In genomic region chr5:65074693-65075092, GRCm38 (mm10) we compare ENCODE assay signal across 12 mouse cellular contexts. TPM values are rescaled to one million over a fixed set of nuclear protein-coding genes. Genes with fewer than 3 reads are reported as not detected.
DNase-seq lines count a peak whose midpoint lies in the region; ATAC-seq lines count a peak whose summit lies in the region.
"Had no signal": no experiment of that assay in that cellular context is flagged by ENCODE, and none has a peak within 500 bp of the region (broad histone marks: within the 10 kb centered on the region; RNA-seq: fewer than 3 reads in every experiment).

No protein-coding gene starts in this region.

- no peak overlapping the region for H3K9ac ChIP-seq in kidney, embryonic 16.5 days (replicated peaks; ENCODE audit: low read length)
- H3K9ac ChIP-seq in intestine, embryonic 15.5 days = no peak overlapping the region
- H3K9ac ChIP-seq: liver, embryonic 13.5 days; stomach, embryonic 15.5 days had no signal

- no peaks in the 10 kb centered on the region for H3K9me3 ChIP-seq in kidney, embryonic 16.5 days (ENCODE audit: low read length)
- no peaks in the 10 kb centered on the region for H3K9me3 ChIP-seq in intestine, embryonic 15.5 days
- no peaks in the 10 kb centered on the region for H3K9me3 ChIP-seq in midbrain, embryonic 10.5 days (replicated peaks)
- H3K9me3 ChIP-seq: liver, embryonic 13.5 days; stomach, embryonic 15.5 days had no signal

- ATAC-seq in kidney, embryonic 16.5 days (ENCODE audit: low FRiP score, low TSS enrichment) = no peak
- ATAC-seq in intestine, embryonic 15.5 days = 0 out of 2 replicates have a peak, but pooled peaks have one; percentile 31
- ATAC-seq: forebrain, embryonic 16.5 days had no signal

- no peak overlapping the region for H3K4me2 ChIP-seq in kidney, embryonic 16.5 days (replicated peaks; ENCODE audit: low read depth, low read length)
- no peak overlapping the region for H3K4me2 ChIP-seq in intestine, embryonic 15.5 days (replicated peaks)
- H3K4me2 ChIP-seq: liver, embryonic 13.5 days; stomach, embryonic 15.5 days had no signal

- peak; percentile 29 to 34 for DNase-seq in adrenal gland, postnatal 36 days
- DNase-seq in adrenal gland, adult 8-10 months = no peak
- peak; percentile 17 for DNase-seq in kidney, postnatal 14 days
- peak; percentile 39 for DNase-seq in cerebellum, adult 11 months
- no peak for DNase-seq in right cerebral cortex, postnatal 14 days
- DNase-seq in midbrain, embryonic 10.5 days (ENCODE audit: low spot score) = no peak
- DNase-seq: liver, embryonic 13.5 days had no signal

- H3K4me3 ChIP-seq in kidney, embryonic 16.5 days (ENCODE audit: low read length) = no peak overlapping the region
- no peak overlapping the region for H3K4me3 ChIP-seq in intestine, embryonic 15.5 days (replicated peaks)
- H3K4me3 ChIP-seq in midbrain, embryonic 10.5 days = no peak overlapping the region
- H3K4me3 ChIP-seq: liver, embryonic 13.5 days; stomach, embryonic 15.5 days had no signal

- no peak overlapping the region for H3K27ac ChIP-seq in kidney, embryonic 16.5 days (ENCODE audit: low read length)
- H3K27ac ChIP-seq in intestine, embryonic 15.5 days = no peak overlapping the region
- no peak overlapping the region for H3K27ac ChIP-seq in midbrain, embryonic 10.5 days (replicated peaks)
- H3K27ac ChIP-seq: liver, embryonic 13.5 days; stomach, embryonic 15.5 days had no signal

- H3K36me3 ChIP-seq in kidney, embryonic 16.5 days (ENCODE audit: insufficient read depth, low read length) = no peaks in the 10 kb centered on the region
- H3K36me3 ChIP-seq in intestine, embryonic 15.5 days = no peaks in the 10 kb centered on the region
- no peaks in the 10 kb centered on the region for H3K36me3 ChIP-seq in midbrain, embryonic 10.5 days
- H3K36me3 ChIP-seq: liver, embryonic 13.5 days; stomach, embryonic 15.5 days had no signal

- H3K27me3 ChIP-seq in kidney, embryonic 16.5 days (ENCODE audit: insufficient read depth, low read length) = no peaks in the 10 kb centered on the region
- no peaks in the 10 kb centered on the region for H3K27me3 ChIP-seq in intestine, embryonic 15.5 days (replicated peaks)
- no peaks in the 10 kb centered on the region for H3K27me3 ChIP-seq in midbrain, embryonic 10.5 days (ENCODE audit: low read depth, poor library complexity, severe bottlenecking)
- H3K27me3 ChIP-seq: liver, embryonic 13.5 days; stomach, embryonic 15.5 days had no signal

- 66% methylated on average over 7 of the region's 7 CpGs for WGBS in kidney, embryonic 16.5 days
- 52% methylated on average over 7 of the region's 7 CpGs for WGBS in intestine, embryonic 15.5 days
- WGBS in midbrain, embryonic 10.5 days = 69% methylated on average over 7 of the region's 7 CpGs

- H3K4me1 ChIP-seq in kidney, embryonic 16.5 days (ENCODE audit: insufficient read depth, low read length) = no peaks in the 10 kb centered on the region
- H3K4me1 ChIP-seq in intestine, embryonic 15.5 days (replicated peaks) = no peaks in the 10 kb centered on the region
- 0 out of 2 replicates have a peak, but pooled peaks cover 5% of the 10 kb centered on the region for H3K4me1 ChIP-seq in midbrain, embryonic 10.5 days
- H3K4me1 ChIP-seq: stomach, embryonic 15.5 days had no signal

RNA-seq across cellular contexts. Expression of gene Tmem156, which starts 17.2 kb away (rescaled TPM):
- not detected for total RNA-seq in adrenal gland, postnatal 36 days (2021)
- total RNA-seq in adrenal gland, adult 8-10 months (2022) = under 1 TPM; 0.42 to 0.89 (median 0.73) TPM
- polyA plus RNA-seq in kidney, embryonic 16.5 days (2015; fragmentation: Nextera tagmentation; extraction: Ambion mirVana) = 0.17 and 0.28 TPM in 2 replicates
- polyA plus RNA-seq in intestine, embryonic 15.5 days (2015; fragmentation: Nextera tagmentation; extraction: Ambion mirVana) = 1.2 and 1.6 TPM in 2 replicates
- 0.15 TPM in 1 of 2 replicates, not detected in the other for polyA plus RNA-seq in midbrain, embryonic 10.5 days (2016; fragmentation: Nextera tagmentation; extraction: Ambion mirVana)
- polyA plus RNA-seq: embryonic facial prominence, embryonic 11.5 days had no signal

RNA-seq across cellular contexts. Expression of gene Klhl5, which starts 32.6 kb away (rescaled TPM):
- total RNA-seq in adrenal gland, postnatal 36 days (2021) = 10 to 100 TPM; 53.1 to 67.7 TPM
- 10 to 100 TPM; 46.6 to 96.0 (median 72.1) TPM for total RNA-seq in adrenal gland, adult 8-10 months (2022)
- 13.7 and 15.8 TPM in 2 replicates for polyA plus RNA-seq in kidney, embryonic 16.5 days (2015; fragmentation: Nextera tagmentation; extraction: Ambion mirVana)
- polyA plus RNA-seq in intestine, embryonic 15.5 days (2015; fragmentation: Nextera tagmentation; extraction: Ambion mirVana) = 11.1 and 13.2 TPM in 2 replicates
- polyA plus RNA-seq in midbrain, embryonic 10.5 days (2016; fragmentation: Nextera tagmentation; extraction: Ambion mirVana) = 14.5 and 17.1 TPM in 2 replicates

Comparison
In these comparisons a context has a peak if more than half of its experiments do, and no peak if none do; other contexts are left out.
1. DNase-seq: peak in adrenal gland, postnatal 36 days (2 of 2), kidney, postnatal 14 days (single experiment) and cerebellum, adult 11 months (single experiment); none in adrenal gland, adult 8-10 months (single experiment), right cerebral cortex, postnatal 14 days (single experiment) and midbrain, embryonic 10.5 days (single experiment).